Mouse (Mus musculus) stomach, postnatal 0 days (tissue): ENCODE data around the gene Dner.

Experiments used
- CTCF ChIP-seq: IDR thresholded peaks from 2 replicates; pipeline ENCODE4 v1.5.1; 2016; ENCODE audit warnings: antibody characterized with exemption, low read depth, mild to moderate bottlenecking, moderate library complexity
- EP300 ChIP-seq: optimal IDR thresholded peaks from 2 replicates; pipeline ENCODE3; 2016; ENCODE audit warnings: antibody characterized with exemption

- TF ChIP-seq CTCF (no peak), EP300 (no peak)
Observed at GRCm38 (mm10) chr1:84474274-84474673, 221.7 kb downstream of the Dner start.
